Mouse (Mus musculus) lung, embryonic 16.5 days (tissue): ENCODE results near the gene Rcan1. TPM values are rescaled to one million over a fixed set of nuclear protein-coding genes. Genes with fewer than 3 reads are reported as not detected.
"Not testable (repeated sequence)": the region's sequence is repeated elsewhere in the genome, so short reads cannot be mapped to it uniquely, and the experiment has no call there.

ENCODE experiments used
- ATAC-seq: fragments of 200-750 bp; cut with Nextera tagmentation; 2 replicates; pipeline ENCODE4 v1.8.0; 2017; ENCODE audit warnings: low read depth, mild to moderate bottlenecking, moderate library complexity
- H3K27ac ChIP-seq: fragments of 300-500 bp; sonication (generic); 2 replicates; pipeline ENCODE4 v1.5.1; 2014; ENCODE audit warnings: mild to moderate bottlenecking, control low read depth, low read length
- H3K27me3 ChIP-seq: fragments of 300-500 bp; sonication (generic); 2 replicates; pipeline ENCODE4 v1.6.1; 2014; ENCODE audit warnings: low read depth, low read length, mixed read lengths; ENCODE audit not compliant: control insufficient read depth, insufficient read depth
- H3K36me3 ChIP-seq: fragments of 300-500 bp; sonication (generic); 2 replicates; pipeline ENCODE4 v1.6.1; 2014; ENCODE audit warnings: low read length; ENCODE audit not compliant: control insufficient read depth, insufficient read depth
- H3K4me1 ChIP-seq: fragments of 300-500 bp; sonication (generic); replicated peaks from 2 replicates; pipeline ENCODE4 v1.6.1; 2014; ENCODE audit warnings: low read length, mixed read lengths; ENCODE audit not compliant: control insufficient read depth, insufficient read depth
- H3K4me2 ChIP-seq: fragments of 300-500 bp; sonication (generic); 2 replicates; pipeline ENCODE4 v1.6.1; 2014; ENCODE audit warnings: low read depth, low read length, control low read depth
- H3K4me3 ChIP-seq: fragments of 300-500 bp; sonication (generic); 2 replicates; pipeline ENCODE4 v1.5.1; 2014; ENCODE audit warnings: mild to moderate bottlenecking, low read length, control low read depth
- H3K9ac ChIP-seq: fragments of 300-500 bp; sonication (generic); 2 replicates; pipeline ENCODE4 v1.6.1; 2014; ENCODE audit warnings: low read length, control low read depth
- H3K9me3 ChIP-seq: fragments of 300-500 bp; sonication (generic); 2 replicates; pipeline ENCODE4 v1.6.1; 2016; ENCODE audit warnings: low read length; ENCODE audit not compliant: control insufficient read depth
- WGBS: fragments of 180-500 bp; shearing (Covaris S2); extraction: QIAGEN DNeasy Blood & Tissue Kit; methylation state at CpG from one replicate; pipeline ENCODE4 v1.1.7; 2014; 5-methylcytosine and 5-hydroxymethylcytosine counted together
- polyA plus RNA-seq: library from polyadenylated mRNA; unstranded; fragments of >200 nt; fragmentation: Nextera tagmentation; extraction: Ambion mirVana; gene quantifications from 2 replicates; pipeline ENCODE4 v1.2.1, GENCODE M21; 2015

Rcan1 gene
- polyA plus RNA-seq, 1 experiment from 2014 or later, result 61.2 TPM

- Histone ChIP-seq H3K9me3 (no peaks in the 10 kb centered on the region), H3K36me3 (no peaks in the 10 kb centered on the region), H3K9ac (no peak overlapping the region), H3K4me1 (peaks cover 12% of the 10 kb centered on the region), H3K27ac (no peak overlapping the region), H3K27me3 (no peaks in the 10 kb centered on the region), H3K4me2 (no peak overlapping the region), H3K4me3 (no peak overlapping the region)
- ATAC-seq, result no peak
- WGBS, result 93% methylated on average over 12 of the region's 12 CpGs
These were observed 51.6 kb downstream of the Rcan1 start for GRCm38 (mm10) chr16:92419099-92419498.

- Histone ChIP-seq H3K4me3 (no peak overlapping the region), H3K36me3 (no peaks in the 10 kb centered on the region), H3K9ac (no peak overlapping the region), H3K4me1 (peaks cover 23% of the 10 kb centered on the region), H3K4me2 (no peak overlapping the region), H3K27me3 (no peaks in the 10 kb centered on the region), H3K9me3 (no peaks in the 10 kb centered on the region), H3K27ac (no peak overlapping the region)
- ATAC-seq, result no peak
- 68% methylated on average over 2 of the region's 2 CpGs for WGBS
These were observed 53.4 kb downstream of the Rcan1 start for GRCm38 (mm10) chr16:92417267-92417666.

- WGBS, result 35% methylated on average over 7 of the region's 7 CpGs
- H3K27ac ChIP-seq, result peak overlapping the region; percentile 62
- H3K9ac ChIP-seq, result no peak overlapping the region
- H3K36me3 ChIP-seq, result no peaks in the 10 kb centered on the region
- no peaks in the 10 kb centered on the region for H3K27me3 ChIP-seq
- no peaks in the 10 kb centered on the region for H3K9me3 ChIP-seq
- H3K4me1 ChIP-seq, result peaks cover 34% of the 10 kb centered on the region
- H3K4me3 ChIP-seq, result no peak overlapping the region
- peak; percentile 77 for ATAC-seq
- H3K4me2 ChIP-seq, result peak overlapping the region; percentile 16; the same call in 1 of the 2 replicates
These were observed 55.0 kb downstream of the Rcan1 start for GRCm38 (mm10) chr16:92415702-92416118.

- not testable (repeated sequence) for H3K36me3 ChIP-seq, H3K4me3 ChIP-seq, H3K27me3 ChIP-seq, ATAC-seq, H3K9me3 ChIP-seq, H3K9ac ChIP-seq, H3K4me2 ChIP-seq
- 38% methylated on average over 6 of the region's 6 CpGs for WGBS
- peak overlapping the region; percentile 63 for H3K27ac ChIP-seq
- peaks cover 34% of the 10 kb centered on the region for H3K4me1 ChIP-seq
These were observed 55.6 kb downstream of the Rcan1 start for GRCm38 (mm10) chr16:92415038-92415437.

GRCm38 (mm10) chr16:92412888-92413287 lies 57.8 kb downstream of the Rcan1 start:
- Histone ChIP-seq H3K9me3 (no peaks in the 10 kb centered on the region), H3K27ac (peak overlapping the region; percentile 80), H3K4me3 (no peak overlapping the region), H3K36me3 (no peaks in the 10 kb centered on the region), H3K4me1 (peaks cover 41% of the 10 kb centered on the region), H3K27me3 (no peaks in the 10 kb centered on the region), H3K9ac (peak overlapping the region; percentile 39), H3K4me2 (no peak overlapping the region)
- 37% methylated on average over 7 of the region's 7 CpGs for WGBS
- no peak for ATAC-seq

GRCm38 (mm10) chr16:92411981-92412706 lies 58.5 kb downstream of the Rcan1 start:
- H3K36me3 ChIP-seq, result no peaks in the 10 kb centered on the region
- no peaks in the 10 kb centered on the region for H3K9me3 ChIP-seq
- no peaks in the 10 kb centered on the region for H3K27me3 ChIP-seq
- H3K9ac ChIP-seq, result peak overlapping the region; percentile 35
- ATAC-seq, result peak; percentile 76
- H3K4me1 ChIP-seq, result peaks cover 45% of the 10 kb centered on the region
- H3K27ac ChIP-seq, result peak overlapping the region; percentile 80
- 62% methylated on average over 19 of the region's 19 CpGs for WGBS
- no peak overlapping the region for H3K4me3 ChIP-seq
- 0 out of 2 replicates have a peak overlapping the region, but pooled peaks have one; percentile 10 for H3K4me2 ChIP-seq

GRCm38 (mm10) chr16:92410344-92410743 lies 60.3 kb downstream of the Rcan1 start:
- H3K36me3 ChIP-seq, result no peaks in the 10 kb centered on the region
- H3K9ac ChIP-seq, result no peak overlapping the region
- H3K4me3 ChIP-seq, result no peak overlapping the region
- no peaks in the 10 kb centered on the region for H3K27me3 ChIP-seq
- no peak for ATAC-seq
- no peak overlapping the region for H3K27ac ChIP-seq
- WGBS, result 74% methylated on average over 2 of the region's 2 CpGs
- no peaks in the 10 kb centered on the region for H3K9me3 ChIP-seq
- no peak overlapping the region for H3K4me2 ChIP-seq
- H3K4me1 ChIP-seq, result peaks cover 35% of the 10 kb centered on the region

GRCm38 (mm10) chr16:92407883-92408282 lies 62.8 kb downstream of the Rcan1 start:
- no peaks in the 10 kb centered on the region for H3K9me3 ChIP-seq
- peaks cover 43% of the 10 kb centered on the region for H3K4me1 ChIP-seq
- peak; percentile 45 for ATAC-seq
- no peak overlapping the region for H3K4me2 ChIP-seq
- no peak overlapping the region for H3K4me3 ChIP-seq
- WGBS, result 38% methylated on average over 2 of the region's 2 CpGs
- peak overlapping the region; percentile 60 for H3K27ac ChIP-seq
- no peaks in the 10 kb centered on the region for H3K27me3 ChIP-seq
- H3K36me3 ChIP-seq, result no peaks in the 10 kb centered on the region
- H3K9ac ChIP-seq, result no peak overlapping the region

GRCm38 (mm10) chr16:92404141-92404540 lies 66.5 kb downstream of the Rcan1 start:
- ATAC-seq, result no peak
- H3K27ac ChIP-seq, result peak overlapping the region; percentile 96
- H3K4me2 ChIP-seq, result no peak overlapping the region
- WGBS, result 79% methylated on average over 2 of the region's 2 CpGs
- no peaks in the 10 kb centered on the region for H3K27me3 ChIP-seq
- H3K9ac ChIP-seq, result no peak overlapping the region
- H3K4me3 ChIP-seq, result no peak overlapping the region
- peaks cover 58% of the 10 kb centered on the region for H3K4me1 ChIP-seq
- H3K36me3 ChIP-seq, result no peaks in the 10 kb centered on the region
- no peaks in the 10 kb centered on the region for H3K9me3 ChIP-seq
